Mouse (Mus musculus): Measurements from ENCODE around the gene Maco1. TPM values are rescaled to one million over a fixed set of nuclear protein-coding genes. Genes with fewer than 3 reads are reported as not detected.
"Not testable (repeated sequence)": the region's sequence is repeated elsewhere in the genome, so short reads cannot be mapped to it uniquely, and the experiment has no call there.

The Maco1 gene
- total RNA-seq, 1 experiment, result 56.1 TPM

DNA sequence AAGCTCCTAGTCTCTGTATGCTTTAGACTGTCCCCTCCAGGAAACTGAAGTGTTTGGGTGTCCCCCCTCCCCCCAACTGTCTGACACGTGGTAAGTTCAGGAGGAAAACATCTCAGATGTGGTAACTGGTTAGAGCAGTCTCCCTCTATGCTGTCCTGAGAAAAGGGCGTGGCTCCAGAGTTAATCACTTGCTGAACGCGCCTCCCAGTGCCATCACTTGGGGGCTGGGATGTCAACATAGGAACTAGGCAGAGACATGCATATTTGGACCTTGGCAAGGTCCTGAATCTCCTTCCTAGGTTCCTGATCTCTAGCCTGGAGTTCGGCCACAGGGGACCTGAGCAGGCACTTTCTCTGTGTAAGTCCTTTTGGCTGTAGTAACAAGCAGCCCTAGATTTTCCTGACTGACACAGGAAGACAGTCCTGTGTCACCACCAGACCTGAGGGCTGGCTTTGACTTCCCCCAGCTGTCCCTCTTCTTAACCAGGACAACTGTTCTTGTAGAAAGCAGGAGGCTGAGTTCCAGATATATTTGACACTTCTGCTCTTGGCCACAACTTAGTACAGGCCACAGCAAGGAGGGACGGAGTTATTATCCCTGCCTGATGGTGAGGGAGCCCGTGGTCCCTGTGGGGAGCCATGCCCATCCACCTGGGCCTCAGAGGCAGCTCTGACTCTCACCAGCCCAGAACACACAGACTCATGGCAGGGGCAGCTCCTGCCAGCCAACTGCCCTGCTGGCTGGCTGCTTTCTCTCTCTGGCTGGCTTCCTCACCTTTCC is 56.4 kb downstream of the Maco1 start:
- in situ Hi-C loops (cut with MboI; ENCODE audit: low sequenced_read_pairs in 2 of 2, unreplicated experiment in 2 of 2), result loop anchor here in 1 of 2 experiments (10.0 kb wide), 1 partner anchor 252 kb away; no protein-coding TSS in a partner anchor
- TF ChIP-seq CHD2 (IDR thresholded peaks at IDR 0.05; ENCODE audit: low read depth, low read length), result no peak
- no peak for TF ChIP-seq HCFC1 (IDR thresholded peaks at IDR 0.05; ENCODE audit: borderline replicate concordance, insufficient read depth, low read length)
- no peak for TF ChIP-seq ZNF384 (IDR thresholded peaks at IDR 0.05; ENCODE audit: low read depth, low read length)
- TF ChIP-seq MAFK (IDR thresholded peaks at IDR 0.05; ENCODE audit: insufficient read depth, low read depth, low read length), result no peak
- no peak for TF ChIP-seq ZC3H11A (IDR thresholded peaks at IDR 0.05; ENCODE audit: borderline replicate concordance, low read depth, low read length)
- H3K4me3 ChIP-seq (ENCODE audit: insufficient read depth in 1 of 2, low read depth in 1 of 2, low read length in 2 of 2, poor library complexity in 1 of 2, severe bottlenecking in 1 of 2), result no peak overlapping the region
- no peak overlapping the region for H3K9ac ChIP-seq (ENCODE audit: insufficient read depth, low read depth, low read length, poor library complexity, severe bottlenecking)
- H3K9me3 ChIP-seq (ENCODE audit: control insufficient read depth, insufficient read depth, low read depth, low read length), result no peaks in the 10 kb centered on the region
- H3K4me1 ChIP-seq (ENCODE audit: control insufficient read depth in 2 of 2, insufficient read depth in 2 of 2, low read length in 2 of 2, poor library complexity in 1 of 2), result peaks cover 0 to 6% of the 10 kb centered on the region in 2 experiments; a peak in 1 of 4 replicates
- H3K36me3 ChIP-seq (ENCODE audit: control insufficient read depth, insufficient read depth, low read length, poor library complexity, severe bottlenecking), result peaks cover 8% of the 10 kb centered on the region
- no peak for DNase-seq (ENCODE audit: low read depth, low spot score)
- H3K27ac ChIP-seq (ENCODE audit: insufficient read depth, low read depth, low read length, poor library complexity, severe bottlenecking), result no peak overlapping the region

DNA sequence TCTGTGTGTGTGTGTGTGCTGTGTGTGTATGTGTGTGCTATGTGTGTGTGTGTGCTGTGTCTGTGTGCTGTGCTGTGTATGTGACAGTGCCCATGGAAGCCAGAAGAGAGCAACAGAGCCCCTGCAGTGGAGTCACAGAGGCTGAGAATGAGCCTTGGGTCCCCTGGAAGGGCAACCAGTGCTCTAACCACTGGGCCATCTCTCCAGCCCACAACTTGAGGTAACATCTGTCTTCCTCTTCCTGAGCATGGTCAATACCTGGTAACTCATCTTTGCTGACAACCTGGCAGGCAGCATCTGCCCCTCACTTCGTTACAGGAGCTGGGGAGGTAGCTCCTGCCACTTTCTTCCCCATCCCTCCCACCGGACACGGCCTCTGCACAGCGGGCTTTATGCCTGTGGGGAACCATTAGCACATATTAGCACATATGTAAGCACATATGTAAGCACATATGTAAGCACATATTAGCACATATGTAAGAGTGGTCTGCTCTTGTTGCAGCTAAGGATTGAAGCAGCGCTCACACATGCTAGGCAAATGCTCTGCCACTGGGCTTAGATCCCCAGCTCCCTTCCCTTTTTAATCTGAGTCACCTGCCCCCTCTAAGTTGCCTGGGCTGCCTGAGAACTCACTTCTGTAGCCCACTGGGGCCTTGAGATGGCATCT is 57.2 kb downstream of the Maco1 start:
- H3K27ac ChIP-seq (ENCODE audit: insufficient read depth, low read depth, low read length, poor library complexity, severe bottlenecking), result no peak overlapping the region
- DNase-seq (ENCODE audit: low read depth, low spot score), result no peak
- H3K9me3 ChIP-seq (ENCODE audit: control insufficient read depth, insufficient read depth, low read depth, low read length), result no peaks in the 10 kb centered on the region
- H3K9ac ChIP-seq (ENCODE audit: insufficient read depth, low read depth, low read length, poor library complexity, severe bottlenecking), result no peak overlapping the region
- in situ Hi-C loops (cut with MboI; ENCODE audit: low sequenced_read_pairs in 2 of 2, unreplicated experiment in 2 of 2), result loop anchor here in 1 of 2 experiments (10.0 kb wide), 1 partner anchor 251 kb away; no protein-coding TSS in a partner anchor
- peaks cover 0 to 6% of the 10 kb centered on the region in 2 experiments; a peak in 1 of 4 replicates for H3K4me1 ChIP-seq (ENCODE audit: control insufficient read depth in 2 of 2, insufficient read depth in 2 of 2, low read length in 2 of 2, poor library complexity in 1 of 2)
- TF ChIP-seq MAFK (IDR thresholded peaks at IDR 0.05; ENCODE audit: insufficient read depth, low read depth, low read length), result no peak
- no peak for TF ChIP-seq ZC3H11A (IDR thresholded peaks at IDR 0.05; ENCODE audit: borderline replicate concordance, low read depth, low read length)
- no peak for TF ChIP-seq ZNF384 (IDR thresholded peaks at IDR 0.05; ENCODE audit: low read depth, low read length)
- TF ChIP-seq HCFC1 (IDR thresholded peaks at IDR 0.05; ENCODE audit: borderline replicate concordance, insufficient read depth, low read length), result no peak
- TF ChIP-seq CHD2 (IDR thresholded peaks at IDR 0.05; ENCODE audit: low read depth, low read length), result no peak
- no peak overlapping the region for H3K4me3 ChIP-seq (ENCODE audit: insufficient read depth in 1 of 2, low read depth in 1 of 2, low read length in 2 of 2, poor library complexity in 1 of 2, severe bottlenecking in 1 of 2)
- H3K36me3 ChIP-seq (ENCODE audit: control insufficient read depth, insufficient read depth, low read length, poor library complexity, severe bottlenecking), result peaks cover under 1% of the 10 kb centered on the region; the same call in 1 of the 2 replicates

- not testable (repeated sequence) for DNase-seq (ENCODE audit: low read depth, low spot score); H3K4me1 ChIP-seq (ENCODE audit: control insufficient read depth in 2 of 2, insufficient read depth in 2 of 2, low read length in 2 of 2, poor library complexity in 1 of 2); H3K9me3 ChIP-seq (ENCODE audit: control insufficient read depth, insufficient read depth, low read depth, low read length); H3K9ac ChIP-seq (ENCODE audit: insufficient read depth, low read depth, low read length, poor library complexity, severe bottlenecking); H3K36me3 ChIP-seq (ENCODE audit: control insufficient read depth, insufficient read depth, low read length, poor library complexity, severe bottlenecking); H3K27ac ChIP-seq (ENCODE audit: insufficient read depth, low read depth, low read length, poor library complexity, severe bottlenecking); H3K4me3 ChIP-seq (ENCODE audit: insufficient read depth in 1 of 2, low read depth in 1 of 2, low read length in 2 of 2, poor library complexity in 1 of 2, severe bottlenecking in 1 of 2)
- in situ Hi-C loops (cut with MboI; ENCODE audit: low sequenced_read_pairs in 2 of 2, unreplicated experiment in 2 of 2), result loop anchor here in 1 of 2 experiments (10.0 kb wide), 1 partner anchor 250 kb away; no protein-coding TSS in a partner anchor
Observed at GRCm38 (mm10) chr4:134794959-134795358, 58.2 kb downstream of the Maco1 start.

- peak; percentile 54 for DNase-seq (ENCODE audit: low read depth, low spot score)
- Histone ChIP-seq H3K4me3 (ENCODE audit: insufficient read depth in 1 of 2, low read depth in 1 of 2, low read length in 2 of 2, poor library complexity in 1 of 2, severe bottlenecking in 1 of 2) (no peak overlapping the region), H3K36me3 (ENCODE audit: control insufficient read depth, insufficient read depth, low read length, poor library complexity, severe bottlenecking) (no peaks in the 10 kb centered on the region), H3K27ac (ENCODE audit: insufficient read depth, low read depth, low read length, poor library complexity, severe bottlenecking) (no peak overlapping the region), H3K4me1 (ENCODE audit: control insufficient read depth in 2 of 2, insufficient read depth in 2 of 2, low read length in 2 of 2, poor library complexity in 1 of 2) (peaks cover 0 to 4% of the 10 kb centered on the region in 2 experiments; a peak in 1 of 4 replicates), H3K9me3 (ENCODE audit: control insufficient read depth, insufficient read depth, low read depth, low read length) (no peaks in the 10 kb centered on the region), H3K9ac (ENCODE audit: insufficient read depth, low read depth, low read length, poor library complexity, severe bottlenecking) (no peak overlapping the region)
- in situ Hi-C loops (cut with MboI; ENCODE audit: low sequenced_read_pairs in 2 of 2, unreplicated experiment in 2 of 2), result loop anchor here in 1 of 2 experiments (10.0 kb wide), 1 partner anchor 249 kb away; no protein-coding TSS in a partner anchor
- no peak for TF ChIP-seq HCFC1 (IDR thresholded peaks at IDR 0.05; ENCODE audit: borderline replicate concordance, insufficient read depth, low read length)
Observed at GRCm38 (mm10) chr4:134793213-134793956, 59.8 kb downstream of the Maco1 start.
